ENCODE assay signal across 15 mouse cellular contexts in genomic region chr2:37849357-37849756, GRCm38 (mm10).
DNase-seq lines count a peak whose midpoint lies in the region; ATAC-seq and TF ChIP-seq lines count a peak whose summit lies in the region.
"Had no signal": no experiment of that assay in that cellular context is flagged by ENCODE, and none has a peak within 500 bp of the region (broad histone marks: within the 10 kb centered on the region; RNA-seq: fewer than 3 reads in every experiment).

No protein-coding gene starts in this region.

- no peak for DNase-seq in kidney, postnatal 0 days (ENCODE audit: low spot score)
- no peak for DNase-seq in kidney, postnatal 25 days
- peak; percentile 18 for DNase-seq in 416B (ENCODE audit: low read depth)
- DNase-seq in yolk sac, embryonic 10.5 days (ENCODE audit: low spot score): no peak
- no peak for DNase-seq in urinary bladder, postnatal 10 days (ENCODE audit: low spot score)
- DNase-seq: adrenal gland, postnatal 25 days; cerebellum, adult 9-11 months; kidney, postnatal 10 days; lung, postnatal 14 days had no signal

- no peaks in the 10 kb centered on the region for H3K9me3 ChIP-seq in kidney, postnatal 0 days (replicated peaks; ENCODE audit: low read length)
- H3K9me3 ChIP-seq in E14TG2a.4 (ENCODE audit: low read length): no peaks in the 10 kb centered on the region
- H3K9me3 ChIP-seq: heart, embryonic 13.5 days; liver, embryonic 12.5 days; midbrain, embryonic 12.5 days had no signal

- no peaks in the 10 kb centered on the region for H3K27me3 ChIP-seq in kidney, postnatal 0 days (ENCODE audit: insufficient read depth, low read length)
- no peaks in the 10 kb centered on the region for H3K27me3 ChIP-seq in E14TG2a.4 (ENCODE audit: insufficient read depth, low read length)
- H3K27me3 ChIP-seq: heart, embryonic 13.5 days; liver, embryonic 12.5 days had no signal

- H3K4me1 ChIP-seq in kidney, postnatal 0 days (replicated peaks; ENCODE audit: insufficient read depth, low read length): no peaks in the 10 kb centered on the region; the same call in 1 of the 2 replicates
- no peaks in the 10 kb centered on the region; the same call in 1 of the 2 replicates for H3K4me1 ChIP-seq in E14TG2a.4 (replicated peaks; ENCODE audit: low read depth, low read length)
- H3K4me1 ChIP-seq: liver, embryonic 12.5 days had no signal

- H3K36me3 ChIP-seq in kidney, postnatal 0 days (ENCODE audit: insufficient read depth, low read length): no peaks in the 10 kb centered on the region
- no peaks in the 10 kb centered on the region for H3K36me3 ChIP-seq in E14TG2a.4 (ENCODE audit: insufficient read depth, low read length)
- H3K36me3 ChIP-seq: midbrain, embryonic 12.5 days had no signal

- no peak overlapping the region for H3K4me3 ChIP-seq in kidney, postnatal 0 days (replicated peaks; ENCODE audit: low read depth, low read length)
- no peak overlapping the region for H3K4me3 ChIP-seq in E14TG2a.4 (replicated peaks; ENCODE audit: low read length)
- H3K4me3 ChIP-seq: heart, embryonic 13.5 days; liver, embryonic 12.5 days; midbrain, embryonic 12.5 days had no signal

- no peak overlapping the region for H3K9ac ChIP-seq in kidney, postnatal 0 days (ENCODE audit: low read depth, low read length)
- H3K9ac ChIP-seq: heart, embryonic 13.5 days; liver, embryonic 12.5 days; midbrain, embryonic 12.5 days had no signal

- no peak for ATAC-seq in kidney, postnatal 0 days (replicated peaks; ENCODE audit: low FRiP score, low read depth)
- ATAC-seq in common myeloid progenitor, adult 5-6 weeks (replicated peaks; ENCODE audit: low read depth, poor library complexity, severe bottlenecking): 0 out of 2 replicates have a peak, but pooled peaks have one; percentile 29
- no peak for ATAC-seq in erythroblast, adult 5-6 weeks (replicated peaks; ENCODE audit: low FRiP score, poor library complexity, severe bottlenecking)
- ATAC-seq: liver, embryonic 12.5 days had no signal

- H3K4me2 ChIP-seq in kidney, postnatal 0 days (ENCODE audit: low read length): no peak overlapping the region
- H3K4me2 ChIP-seq: heart, embryonic 13.5 days; liver, embryonic 12.5 days; midbrain, embryonic 12.5 days had no signal

- H3K27ac ChIP-seq in kidney, postnatal 0 days: no peak overlapping the region
- H3K27ac ChIP-seq: liver, embryonic 12.5 days; midbrain, embryonic 12.5 days had no signal

- peak; percentile 37; the same call in 1 of the 2 replicates for TF ChIP-seq CTCF in kidney, postnatal 0 days (IDR thresholded peaks at IDR 0.05; ENCODE audit: low read depth)
- TF ChIP-seq CTCF in E14TG2a.4 (conservative IDR thresholded peaks at IDR 0.05; ENCODE audit: low read length): peak; percentile 62

- WGBS in kidney, postnatal 0 days: 84% methylated on average over 3 of the region's 3 CpGs
